Mouse (Mus musculus): ENCODE data around the gene Dnajc21. TPM values are rescaled to one million over a fixed set of nuclear protein-coding genes. Genes with fewer than 3 reads are reported as not detected.

Dnajc21 gene
- total and polyA plus RNA-seq, 2 experiments from 2014 or later, result 2.3 to 7.7 TPM

DNA sequence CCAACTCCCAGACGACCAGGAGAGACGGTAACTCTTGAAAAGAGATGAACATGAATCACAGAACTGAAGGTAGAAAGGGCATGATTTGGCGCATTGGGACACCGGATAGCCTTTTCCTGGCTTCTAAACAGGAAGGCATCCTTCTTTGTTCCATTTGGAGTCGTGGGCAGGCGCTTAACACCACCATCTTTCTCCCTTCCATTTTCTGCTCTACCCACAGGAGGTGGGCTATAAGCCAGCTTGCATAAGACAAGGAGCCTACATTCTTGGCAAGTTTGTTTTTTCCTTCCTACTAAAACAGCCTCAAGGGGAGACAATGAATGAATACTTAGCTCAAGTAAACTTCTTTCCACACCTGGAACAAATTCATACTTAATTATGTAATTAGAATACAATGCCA, 56.7 kb downstream of the Dnajc21 start:
- H3K27me3 ChIP-seq (ENCODE audit: control insufficient read depth, insufficient read depth, low read length), result no peaks in the 10 kb centered on the region
- no peak for ATAC-seq (ENCODE audit: insufficient read depth, low read depth)
- H3K27ac ChIP-seq (ENCODE audit: low read depth), result no peak overlapping the region
- no peaks in the 10 kb centered on the region for H3K4me1 ChIP-seq (ENCODE audit: control insufficient read depth, insufficient read depth)
- no peak overlapping the region for H3K9ac ChIP-seq (replicated peaks; ENCODE audit: low read depth, low read length)
- no peaks in the 10 kb centered on the region for H3K9me3 ChIP-seq (replicated peaks; ENCODE audit: control insufficient read depth, low read length)
- DNase-seq (ENCODE audit: low spot score), result no peak
- WGBS, result 80% methylated on average over 6 of the region's 6 CpGs
- no peak overlapping the region for H3K4me2 ChIP-seq (ENCODE audit: low read depth, low read length)
- no peak overlapping the region for H3K4me3 ChIP-seq (ENCODE audit: low read depth, low read length)
- TF ChIP-seq CTCF (IDR thresholded peaks at IDR 0.05; ENCODE audit: low read depth) (no peak), EP300 (IDR thresholded peaks at IDR 0.05; ENCODE audit: low read depth) (no peak)
- no peaks in the 10 kb centered on the region for H3K36me3 ChIP-seq (replicated peaks; ENCODE audit: control insufficient read depth, insufficient read depth, low read length)

DNA sequence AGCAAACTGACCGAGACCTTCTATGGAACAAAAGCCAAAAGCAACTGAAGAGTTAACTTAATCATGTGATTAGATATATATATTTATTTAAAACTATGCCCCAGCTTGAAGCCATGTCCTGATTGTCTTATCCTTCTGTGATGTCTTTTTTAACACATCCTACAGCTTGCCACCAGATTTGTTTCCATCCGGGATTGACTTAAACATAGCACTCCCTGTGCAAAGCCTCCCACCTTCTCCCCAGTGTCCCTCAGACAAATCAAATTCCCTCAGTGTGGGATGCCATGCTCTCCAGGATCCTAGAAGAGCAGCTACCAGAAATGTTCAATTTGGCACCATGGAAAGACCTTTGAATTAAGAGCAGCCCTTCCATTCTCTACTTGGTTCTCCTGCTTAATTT, 59.4 kb downstream of the Dnajc21 start:
- Histone ChIP-seq H3K36me3 (replicated peaks; ENCODE audit: control insufficient read depth, insufficient read depth, low read length) (no peaks in the 10 kb centered on the region), H3K4me3 (ENCODE audit: low read depth, low read length) (no peak overlapping the region), H3K27me3 (ENCODE audit: control insufficient read depth, insufficient read depth, low read length) (no peaks in the 10 kb centered on the region), H3K27ac (ENCODE audit: low read depth) (no peak overlapping the region), H3K4me2 (ENCODE audit: low read depth, low read length) (no peak overlapping the region), H3K9ac (replicated peaks; ENCODE audit: low read depth, low read length) (no peak overlapping the region), H3K9me3 (replicated peaks; ENCODE audit: control insufficient read depth, low read length) (no peaks in the 10 kb centered on the region), H3K4me1 (ENCODE audit: control insufficient read depth, insufficient read depth) (no peaks in the 10 kb centered on the region)
- ATAC-seq (ENCODE audit: insufficient read depth, low read depth) (no peak), DNase-seq (ENCODE audit: low spot score) (no peak)
- TF ChIP-seq EP300 (IDR thresholded peaks at IDR 0.05; ENCODE audit: low read depth) (no peak), CTCF (IDR thresholded peaks at IDR 0.05; ENCODE audit: low read depth) (no peak)
- WGBS, result 79% methylated on average over 2 of the region's 2 CpGs

DNA sequence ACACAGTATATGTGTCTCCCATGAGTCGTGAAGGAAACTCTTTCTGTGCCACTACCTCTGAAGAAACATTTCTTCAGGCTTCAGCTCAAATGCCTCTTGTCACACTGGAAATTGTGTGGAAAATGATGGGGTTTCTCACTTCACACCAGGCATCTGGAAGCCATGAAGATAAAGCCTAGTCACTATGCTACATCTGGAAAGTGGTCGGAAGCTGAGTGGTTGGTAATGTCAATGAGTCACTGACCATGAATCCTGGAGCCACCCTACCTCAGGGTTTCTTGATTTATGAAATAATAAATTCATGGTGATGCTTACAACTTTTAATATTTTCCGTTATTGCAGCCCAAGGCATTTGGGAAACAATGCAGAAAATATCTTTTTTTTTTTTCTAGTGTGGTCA, 60.5 kb downstream of the Dnajc21 start:
- Histone ChIP-seq H3K9ac (replicated peaks; ENCODE audit: low read depth, low read length) (no peak overlapping the region), H3K36me3 (replicated peaks; ENCODE audit: control insufficient read depth, insufficient read depth, low read length) (no peaks in the 10 kb centered on the region)
- WGBS, result 72% methylated on average over 3 of the region's 3 CpGs

DNA sequence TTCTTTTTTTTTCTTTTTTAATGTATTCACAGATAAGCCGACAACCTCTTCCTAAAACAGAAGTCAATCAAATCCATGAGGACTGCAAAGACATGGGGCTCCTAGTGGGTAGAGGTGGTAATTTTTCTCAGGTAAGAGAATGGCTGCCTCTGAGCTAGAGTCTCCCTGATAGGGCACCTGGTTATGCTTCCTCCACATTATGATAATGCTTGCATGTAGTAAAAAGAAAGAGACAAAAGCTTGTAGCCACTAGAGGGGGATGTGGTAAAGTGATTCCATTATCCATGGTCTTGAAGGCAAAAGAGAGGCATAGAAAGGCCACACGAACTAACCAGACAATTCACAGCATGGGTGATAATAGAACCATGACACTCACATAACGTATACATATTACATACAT, 69.9 kb downstream of the Dnajc21 start:
- ATAC-seq (ENCODE audit: insufficient read depth, low read depth) (no peak), DNase-seq (ENCODE audit: low spot score) (no peak)
- Histone ChIP-seq H3K9ac (replicated peaks; ENCODE audit: low read depth, low read length) (no peak overlapping the region), H3K27me3 (ENCODE audit: control insufficient read depth, insufficient read depth, low read length) (no peaks in the 10 kb centered on the region), H3K4me3 (ENCODE audit: low read depth, low read length) (no peak overlapping the region), H3K4me2 (ENCODE audit: low read depth, low read length) (no peak overlapping the region), H3K4me1 (ENCODE audit: control insufficient read depth, insufficient read depth) (no peaks in the 10 kb centered on the region), H3K27ac (ENCODE audit: low read depth) (no peak overlapping the region), H3K36me3 (replicated peaks; ENCODE audit: control insufficient read depth, insufficient read depth, low read length) (no peaks in the 10 kb centered on the region), H3K9me3 (replicated peaks; ENCODE audit: control insufficient read depth, low read length) (0 out of 2 replicates have a peak, but pooled peaks cover 2% of the 10 kb centered on the region)
- WGBS, result 54% methylated on average over 3 of the region's 3 CpGs
- TF ChIP-seq CTCF (IDR thresholded peaks at IDR 0.05; ENCODE audit: low read depth) (peak; percentile 31), EP300 (IDR thresholded peaks at IDR 0.05; ENCODE audit: low read depth) (no peak)

More for the DNA sequence above, 60.5 kb downstream of the Dnajc21 start:
- TF ChIP-seq EP300 (IDR thresholded peaks at IDR 0.05; ENCODE audit: low read depth) (no peak), CTCF (IDR thresholded peaks at IDR 0.05; ENCODE audit: low read depth) (no peak)
- Histone ChIP-seq H3K27me3 (ENCODE audit: control insufficient read depth, insufficient read depth, low read length) (no peaks in the 10 kb centered on the region), H3K9me3 (replicated peaks; ENCODE audit: control insufficient read depth, low read length) (no peaks in the 10 kb centered on the region), H3K4me3 (ENCODE audit: low read depth, low read length) (no peak overlapping the region), H3K27ac (ENCODE audit: low read depth) (no peak overlapping the region), H3K4me2 (ENCODE audit: low read depth, low read length) (no peak overlapping the region), H3K4me1 (ENCODE audit: control insufficient read depth, insufficient read depth) (no peaks in the 10 kb centered on the region)
- no peak for ATAC-seq (ENCODE audit: insufficient read depth, low read depth)
- no peak for DNase-seq (ENCODE audit: low spot score)

DNA sequence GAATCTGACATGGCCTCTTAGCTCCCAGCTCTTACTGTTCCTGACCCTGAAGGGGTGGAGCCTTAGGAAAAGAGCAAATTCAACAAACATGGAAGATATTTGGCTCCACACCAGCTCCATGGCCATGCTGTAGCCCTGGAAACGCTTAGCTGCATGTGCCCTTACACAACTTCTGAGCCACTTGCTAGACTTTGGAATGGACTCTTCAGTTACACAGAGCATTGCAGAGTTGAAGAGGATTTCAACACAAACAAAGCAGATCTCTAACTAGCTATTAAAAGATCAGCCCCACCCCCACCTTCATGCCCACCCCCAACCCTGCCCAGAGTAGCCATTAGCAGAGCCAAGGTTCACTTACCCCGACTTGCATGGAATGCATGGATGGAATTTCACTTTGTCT, 70.5 kb downstream of the Dnajc21 start:
- ATAC-seq (ENCODE audit: insufficient read depth, low read depth), result no peak
- no peak for DNase-seq (ENCODE audit: low spot score)
- 77% methylated on average over 2 of the region's 2 CpGs for WGBS

More for the DNA sequence above, 70.5 kb downstream of the Dnajc21 start:
- H3K27me3 ChIP-seq (ENCODE audit: control insufficient read depth, insufficient read depth, low read length), result no peaks in the 10 kb centered on the region
- H3K4me1 ChIP-seq (ENCODE audit: control insufficient read depth, insufficient read depth), result no peaks in the 10 kb centered on the region
- TF ChIP-seq EP300 (IDR thresholded peaks at IDR 0.05; ENCODE audit: low read depth) (no peak), CTCF (IDR thresholded peaks at IDR 0.05; ENCODE audit: low read depth) (no peak)
- no peak overlapping the region for H3K4me3 ChIP-seq (ENCODE audit: low read depth, low read length)
- H3K4me2 ChIP-seq (ENCODE audit: low read depth, low read length), result no peak overlapping the region
- 0 out of 2 replicates have a peak, but pooled peaks cover 2% of the 10 kb centered on the region for H3K9me3 ChIP-seq (replicated peaks; ENCODE audit: control insufficient read depth, low read length)
- no peaks in the 10 kb centered on the region for H3K36me3 ChIP-seq (replicated peaks; ENCODE audit: control insufficient read depth, insufficient read depth, low read length)
- H3K9ac ChIP-seq (replicated peaks; ENCODE audit: low read depth, low read length), result no peak overlapping the region
- H3K27ac ChIP-seq (ENCODE audit: low read depth), result no peak overlapping the region

Other genes starting within 250 kb of the Dnajc21 start
- not detected in 2 replicates for gene Gm21973, start 145.1 kb downstream of the Dnajc21 start, total RNA-seq (2014; rRNA removed; ENCODE audit: low replicate concordance)
- gene Gm21973, start 145.1 kb downstream of the Dnajc21 start, polyA plus RNA-seq (2015; fragmentation: Nextera tagmentation; extraction: Ambion mirVana), result not detected in 2 replicates
- not detected in 2 replicates for gene Agxt2, start 112.0 kb downstream of the Dnajc21 start, total RNA-seq (2014; rRNA removed; ENCODE audit: low replicate concordance)
- not detected in 2 replicates for gene Agxt2, start 112.0 kb downstream of the Dnajc21 start, polyA plus RNA-seq (2015; fragmentation: Nextera tagmentation; extraction: Ambion mirVana)
- gene Brix1, start 15.4 kb upstream of the Dnajc21 start, total RNA-seq (2014; rRNA removed; ENCODE audit: low replicate concordance), result 5.6 and 7.5 TPM in 2 replicates
- gene Brix1, start 15.4 kb upstream of the Dnajc21 start, polyA plus RNA-seq (2015; fragmentation: Nextera tagmentation; extraction: Ambion mirVana), result 53.5 and 56.8 TPM in 2 replicates
- 6.0 and 10.9 TPM in 2 replicates for gene Rad1, start 15.5 kb upstream of the Dnajc21 start, total RNA-seq (2014; rRNA removed; ENCODE audit: low replicate concordance)
- 13.3 and 13.8 TPM in 2 replicates for gene Rad1, start 15.5 kb upstream of the Dnajc21 start, polyA plus RNA-seq (2015; fragmentation: Nextera tagmentation; extraction: Ambion mirVana)
- gene Ttc23l, start 88.2 kb upstream of the Dnajc21 start, total RNA-seq (2014; rRNA removed; ENCODE audit: low replicate concordance), result not detected in 2 replicates
- not detected in 2 replicates for gene Ttc23l, start 88.2 kb upstream of the Dnajc21 start, polyA plus RNA-seq (2015; fragmentation: Nextera tagmentation; extraction: Ambion mirVana)
- 4.7 and 8.9 TPM in 2 replicates for gene Rai14, start 244.1 kb upstream of the Dnajc21 start, total RNA-seq (2014; rRNA removed; ENCODE audit: low replicate concordance)
- gene Rai14, start 244.1 kb upstream of the Dnajc21 start, polyA plus RNA-seq (2015; fragmentation: Nextera tagmentation; extraction: Ambion mirVana), result 4.0 and 4.1 TPM in 2 replicates

All from heart, postnatal 0 days (tissue).